Mouse (Mus musculus) left cerebral cortex, postnatal 36 days (tissue): ENCODE measurements at regions not wholly inside any gene's neighbourhood (a gene's known extent, or its start where the extent isn't known, plus 50 kb on each side); places are given as distances from the start of the nearest gene placed in this dataset.

Source experiments
- DNase-seq, 2 experiments: peaks; one replicate each; pipeline ENCODE4 v3.0.0; 2021 to 2022; ENCODE audit warnings: low spot score in 2 of 2, mixed read lengths in 1 of 2
- intact Hi-C: fragments of 180-260 bp; cut with DNase I; formaldehyde crosslinking; loops from one replicate; pipeline ENCODE4 v1.15.1; 2025

DNA sequence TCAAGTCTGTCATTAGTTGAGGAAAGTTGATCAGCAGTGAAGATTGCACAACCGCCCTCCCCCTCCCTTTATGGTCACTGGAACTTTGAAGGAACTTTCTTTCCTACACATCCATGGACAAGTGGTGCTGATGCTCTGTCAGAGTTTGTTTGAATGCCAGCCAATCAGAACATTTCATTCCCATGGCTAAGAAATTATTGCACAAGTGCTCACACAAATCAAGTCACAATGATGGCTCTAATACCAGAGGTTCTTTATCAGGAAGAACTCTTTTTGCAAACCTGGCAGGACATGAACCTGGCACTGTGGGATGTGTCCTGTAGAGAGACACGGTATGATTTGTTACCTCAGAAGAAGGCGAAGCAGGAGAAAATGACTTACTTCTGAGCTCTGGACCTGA, 54.3 kb upstream of the Spry2 start:
- DNase-seq: no peak
- intact Hi-C loops: no loop called here

DNA sequence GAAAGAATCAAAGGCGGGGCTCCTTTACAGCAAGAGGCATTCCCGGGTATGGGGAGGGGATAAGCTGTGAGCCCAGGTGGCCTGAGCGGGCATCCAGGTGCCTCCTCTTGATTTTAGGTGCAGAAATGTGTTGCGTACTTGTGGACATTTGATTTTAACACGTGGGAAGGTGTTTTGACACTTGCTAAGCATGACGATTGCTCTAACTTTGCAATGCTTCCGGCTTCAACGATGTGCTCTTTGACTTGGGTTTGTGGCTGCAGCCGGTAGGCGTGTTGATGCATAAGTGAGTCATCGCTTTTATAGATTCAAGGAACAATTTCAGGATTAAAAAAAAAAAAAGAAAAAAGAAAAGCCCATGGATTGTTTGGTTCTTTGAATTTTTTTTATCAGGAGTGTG, 58.5 kb upstream of the Spry2 start:
- intact Hi-C loops: no loop called here
- no peak for DNase-seq

DNA sequence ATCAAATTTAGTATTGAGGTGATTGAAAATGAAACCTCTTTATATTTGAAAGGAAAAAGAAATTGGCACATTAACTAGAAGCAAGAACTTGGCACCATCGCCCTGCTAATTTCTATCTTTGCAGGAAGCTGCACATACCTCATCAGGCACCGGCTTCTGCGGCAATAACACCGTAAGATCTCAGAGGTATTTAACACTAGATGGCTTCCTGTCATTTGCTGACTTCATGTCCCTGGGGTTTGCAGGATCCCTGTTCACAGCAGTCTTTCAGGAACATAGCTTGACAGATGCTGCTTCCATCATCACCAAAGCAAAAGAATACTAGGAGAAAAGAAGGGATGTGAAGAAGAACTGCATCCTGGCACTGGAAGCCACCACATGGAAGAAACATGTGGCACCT, 60.2 kb upstream of the Spry2 start:
- intact Hi-C loops: no loop called here
- DNase-seq: no peak

DNA sequence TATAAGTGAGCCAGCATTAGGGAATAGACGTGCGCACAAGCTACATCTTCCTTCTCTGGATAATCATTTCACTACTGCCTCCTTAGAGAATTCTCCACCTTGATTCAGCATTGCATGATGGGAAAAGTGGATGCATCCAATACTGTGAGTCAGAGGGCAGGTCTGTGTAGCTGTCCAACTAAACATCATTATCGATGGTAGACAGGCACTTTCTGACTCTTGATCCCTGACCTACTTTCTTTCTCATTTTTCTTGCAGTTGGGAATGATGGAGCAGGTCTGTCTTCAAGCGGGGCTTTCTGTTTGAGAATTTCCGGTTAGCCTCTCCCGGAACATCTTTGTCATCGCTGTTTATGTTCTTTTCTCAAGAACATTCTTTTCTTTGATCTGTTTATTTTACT, 61.4 kb upstream of the Spry2 start:
- intact Hi-C loops: no loop called here
- DNase-seq: no peak

DNA sequence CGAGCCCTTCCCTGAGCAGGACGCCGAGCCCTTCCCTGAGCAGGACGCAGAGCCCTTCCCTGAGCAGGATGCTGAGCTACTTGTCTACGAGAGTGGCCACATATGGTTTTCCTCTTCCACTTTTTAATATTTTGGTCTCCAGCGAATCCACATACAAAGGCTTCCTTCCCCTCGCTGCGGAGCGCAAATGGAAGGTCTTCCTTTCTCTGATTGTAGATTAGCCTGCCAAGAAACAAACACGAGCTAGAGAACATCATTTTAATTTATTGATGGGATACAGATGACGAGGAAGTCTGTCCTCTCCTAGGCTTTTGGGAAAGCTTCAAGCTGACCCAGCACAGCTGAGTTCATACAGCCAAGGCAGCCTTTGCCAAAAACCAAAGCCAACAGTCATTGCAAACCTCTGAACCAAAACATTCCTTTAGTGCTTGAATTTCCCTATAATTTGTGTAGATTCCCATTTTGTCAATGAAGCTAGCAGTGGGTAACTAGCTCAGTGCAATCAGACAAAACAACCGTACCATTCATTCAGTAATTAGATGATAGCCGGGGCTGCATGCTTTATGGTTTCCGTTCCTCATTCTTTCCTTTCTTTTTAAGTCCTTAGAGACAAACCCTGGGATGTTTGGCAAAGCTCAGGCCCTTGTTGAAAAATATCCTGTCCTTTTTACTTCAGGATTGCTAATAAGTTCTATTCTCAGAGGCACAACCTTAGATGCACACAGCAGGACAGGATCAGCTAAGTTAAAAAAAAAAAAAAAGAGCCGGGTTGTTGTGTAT, 83.1 kb upstream of the Spry2 start:
- intact Hi-C loops: no loop called here
- DNase-seq: no peak

DNA sequence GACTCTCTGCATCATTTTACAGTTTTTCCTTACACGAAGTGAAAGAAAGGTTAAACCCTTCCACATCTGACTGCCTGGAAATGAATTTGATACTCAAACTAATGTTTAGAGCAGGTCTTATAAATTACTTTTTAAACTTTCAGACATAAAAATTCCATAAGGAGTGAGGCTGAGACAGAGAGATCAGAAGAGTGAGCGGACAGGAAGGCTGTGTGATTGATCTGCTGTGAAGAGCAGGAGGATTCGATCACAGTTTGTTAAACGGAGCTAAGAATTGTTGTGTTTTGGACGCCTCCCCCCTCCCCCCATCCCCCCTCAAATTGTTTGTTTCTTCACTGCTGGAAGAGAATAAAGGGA, 83.7 kb upstream of the Spry2 start:
- DNase-seq: no peak
- intact Hi-C loops: no loop called here

DNA sequence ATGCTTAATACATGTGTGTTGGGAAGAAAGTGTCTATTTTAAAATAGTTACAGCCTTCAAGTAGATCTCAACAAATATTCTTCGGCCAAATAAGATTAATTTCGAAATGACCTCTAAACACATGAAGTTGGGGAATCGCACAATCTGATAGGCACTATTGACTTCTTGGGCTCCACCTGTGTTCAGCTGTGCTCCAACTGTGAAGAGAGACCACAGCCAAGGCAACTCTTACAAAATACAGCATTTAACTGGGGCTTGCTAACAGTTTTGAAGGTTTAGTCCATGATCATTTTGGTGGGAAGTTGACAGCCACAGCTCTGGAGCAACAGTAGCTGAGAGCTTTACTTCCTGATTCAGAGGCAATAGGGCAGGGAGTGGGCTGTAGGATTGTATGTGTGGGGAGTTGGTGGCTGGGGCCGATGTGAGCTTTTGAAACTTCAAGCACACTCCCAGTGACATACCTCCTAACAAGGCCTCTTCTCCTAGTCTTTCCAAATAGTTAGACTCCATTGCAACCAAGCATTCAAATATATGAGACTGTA, 90.8 kb upstream of the Spry2 start:
- no peak for DNase-seq
- intact Hi-C loops: no loop called here

DNA sequence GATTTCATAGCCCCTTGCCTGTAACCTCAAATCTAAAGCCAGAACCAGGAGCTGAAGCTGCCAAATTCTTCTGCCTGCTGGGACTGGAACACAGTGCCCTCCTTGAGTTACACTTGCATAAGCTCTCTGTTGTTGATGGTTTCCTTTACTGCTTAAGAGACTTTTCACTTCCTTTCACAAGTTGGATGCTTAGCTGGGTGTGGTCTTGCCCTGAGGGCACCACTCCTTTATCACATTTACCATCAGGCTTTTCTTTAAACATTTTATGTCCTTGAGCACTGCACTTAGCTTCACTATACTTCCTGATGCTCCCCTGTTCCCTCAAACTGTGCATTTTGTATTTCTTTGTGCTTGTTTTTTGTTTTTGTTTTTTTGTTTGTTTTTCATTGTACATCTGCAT, 92.1 kb upstream of the Spry2 start:
- intact Hi-C loops: no loop called here

DNA sequence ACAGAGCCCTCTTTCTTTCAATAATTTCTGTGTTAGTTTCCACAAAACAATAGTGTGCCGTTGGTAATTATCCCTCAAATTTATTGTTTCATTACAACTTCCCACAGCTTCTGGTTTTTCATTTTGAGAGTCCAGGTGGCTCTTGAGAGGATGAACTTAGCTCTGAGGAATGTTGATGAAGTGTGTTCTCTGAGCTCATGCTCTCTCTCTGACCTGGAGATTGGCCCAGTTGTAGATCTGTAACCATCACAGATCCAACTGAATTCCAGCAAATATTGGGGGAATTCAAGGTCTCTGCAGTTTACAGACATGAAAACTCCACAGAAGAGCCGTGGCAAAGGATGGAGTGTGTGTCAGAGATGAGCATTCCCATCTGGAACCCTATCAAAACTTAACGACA, 96.5 kb upstream of the Spry2 start:
- intact Hi-C loops: no loop called here
- no peak for DNase-seq

More for the DNA sequence above, 92.1 kb upstream of the Spry2 start:
- no peak for DNase-seq

DNA sequence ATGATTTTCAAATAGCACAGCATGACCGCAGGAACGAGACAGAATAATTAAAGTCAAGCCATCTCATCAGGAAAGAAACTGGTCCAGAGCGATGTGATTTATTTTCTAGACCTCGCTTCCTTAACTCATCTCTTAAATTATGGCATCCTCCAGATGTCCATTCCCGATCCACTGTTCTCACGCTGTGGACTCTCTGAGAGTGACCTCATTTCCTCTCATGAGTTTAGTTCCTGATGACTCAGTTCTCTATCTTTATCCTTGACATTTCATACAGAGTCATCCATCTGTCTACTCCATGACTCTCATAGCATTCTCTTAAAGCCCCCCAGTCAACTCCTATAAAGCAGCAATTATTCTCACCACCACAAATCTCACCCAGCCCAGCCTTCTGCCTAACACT, 103.2 kb upstream of the Spry2 start:
- intact Hi-C loops: no loop called here
- peak in 1 of 2 experiments; percentile 7 for DNase-seq

DNA sequence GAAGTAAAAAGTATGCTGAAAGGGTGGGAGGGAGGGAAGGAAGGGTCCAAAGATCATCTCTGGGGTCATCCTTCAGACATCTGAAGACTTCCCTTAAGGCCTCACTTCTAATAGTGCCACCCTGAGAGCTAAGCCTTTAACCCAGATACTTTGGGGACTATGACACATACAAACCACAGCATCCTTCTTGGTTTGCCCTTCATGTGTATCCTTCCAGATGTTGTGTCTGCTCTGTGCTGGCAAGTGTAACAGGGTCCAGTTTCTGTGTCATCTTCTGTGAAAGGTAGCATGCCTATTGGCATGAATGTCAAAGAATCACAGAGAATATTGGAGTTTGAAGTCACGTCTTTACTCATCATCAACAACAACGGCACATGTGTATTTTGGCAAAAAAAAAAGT, 98.2 kb upstream of the Trim52 start:
- intact Hi-C loops: no loop called here
- DNase-seq: no peak

DNA sequence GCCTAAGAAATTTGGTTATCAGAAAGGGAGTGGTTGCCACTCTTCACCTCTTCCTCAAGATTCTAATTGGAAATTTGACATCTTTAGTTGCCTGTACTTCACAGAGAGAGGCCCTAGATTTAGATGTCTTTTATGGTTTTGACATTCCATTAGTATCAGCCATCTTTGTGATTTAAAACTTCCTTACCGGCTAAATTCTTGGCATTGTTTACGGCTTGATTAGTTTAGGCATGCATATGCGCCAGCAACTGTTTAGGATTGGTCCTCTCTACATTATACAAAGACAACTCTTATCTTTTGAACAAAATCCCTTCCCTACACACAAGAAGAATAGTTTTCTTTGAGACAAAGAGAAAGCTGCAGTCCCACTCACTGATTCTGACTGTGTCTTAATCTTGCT, 97.0 kb upstream of the Trim52 start:
- no peak for DNase-seq
- intact Hi-C loops: no loop called here

DNA sequence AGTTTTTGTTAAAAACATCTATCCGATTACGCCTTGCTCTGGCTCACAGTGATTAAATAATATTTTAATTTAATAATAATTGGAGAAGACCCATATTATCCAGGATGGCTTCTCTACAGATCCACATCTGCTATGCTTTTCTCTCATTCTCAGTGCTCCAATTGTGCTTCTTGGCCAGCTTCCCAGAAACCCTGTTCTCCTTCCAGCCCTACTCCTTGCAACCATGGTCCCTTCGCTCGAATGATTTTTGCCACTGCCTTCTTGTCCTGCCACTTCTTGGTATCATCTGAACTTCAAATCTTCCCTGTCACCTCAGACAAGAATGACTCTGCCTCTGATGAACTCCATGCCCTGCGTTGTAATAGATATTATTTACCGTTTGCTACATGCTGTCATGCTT, 95.0 kb upstream of the Trim52 start:
- intact Hi-C loops: no loop called here
- DNase-seq: no peak

DNA sequence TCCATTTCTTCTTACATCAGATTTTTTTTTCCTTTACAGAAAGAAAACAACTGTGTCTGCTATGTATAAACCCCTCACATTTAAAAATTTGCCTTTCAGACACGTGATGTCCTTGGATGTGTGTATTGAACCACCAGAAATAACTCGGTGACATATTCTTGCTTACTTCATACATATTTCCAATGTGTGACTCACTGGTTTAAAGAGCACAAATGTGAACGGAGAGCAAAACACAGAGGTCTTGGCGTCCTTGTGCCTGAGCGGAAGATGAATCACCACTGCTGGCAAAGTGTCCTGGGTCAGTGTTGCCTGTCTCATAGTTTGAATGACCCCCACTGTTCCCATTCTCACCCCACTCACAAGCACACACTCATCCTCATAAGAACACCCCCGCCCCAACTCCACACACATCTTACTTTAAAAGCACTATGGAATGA, 94.0 kb upstream of the Trim52 start:
- intact Hi-C loops: no loop called here
- DNase-seq: peak; percentile 16 to 42

DNA sequence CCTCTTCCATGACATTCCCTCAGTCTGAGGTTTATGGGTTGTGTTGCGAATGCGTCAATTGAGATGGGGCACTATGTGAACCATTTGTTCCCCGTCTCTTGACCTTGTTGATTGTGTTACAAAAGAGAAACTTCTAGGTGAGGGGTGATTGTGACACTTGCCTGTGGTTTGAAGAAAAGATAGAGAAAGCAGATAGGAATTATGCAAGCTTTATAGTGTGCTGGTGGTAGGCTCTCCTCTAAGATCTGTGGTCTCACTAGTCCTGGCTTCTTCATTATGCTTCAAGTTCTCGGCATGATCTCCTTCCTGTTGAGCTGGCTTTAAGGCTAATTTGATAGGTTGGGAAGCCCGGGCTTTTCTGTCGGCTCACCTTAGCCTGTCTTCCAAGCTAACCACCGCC, 83.2 kb upstream of the Trim52 start:
- intact Hi-C loops: no loop called here
- no peak for DNase-seq

DNA sequence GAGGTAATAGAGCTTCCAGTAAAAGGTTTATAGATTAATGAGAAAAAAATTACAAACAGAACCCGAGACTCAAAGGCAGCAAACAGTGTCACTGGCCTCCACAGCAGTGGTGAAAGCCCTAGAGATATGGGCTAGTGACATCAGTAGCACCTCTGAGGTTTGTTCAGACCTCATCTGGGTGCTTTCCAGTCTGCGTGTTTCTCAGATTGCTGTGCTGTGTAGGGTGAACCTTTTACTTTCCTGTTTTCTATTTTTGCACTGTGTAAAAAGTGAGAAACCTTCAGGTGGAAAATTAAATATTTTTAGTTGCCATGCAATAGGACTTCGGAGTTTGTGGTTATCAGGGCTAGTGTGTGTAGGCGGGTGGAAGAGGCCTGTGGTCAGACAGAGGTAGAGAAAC, 79.2 kb upstream of the Trim52 start:
- DNase-seq: no peak
- intact Hi-C loops: no loop called here

DNA sequence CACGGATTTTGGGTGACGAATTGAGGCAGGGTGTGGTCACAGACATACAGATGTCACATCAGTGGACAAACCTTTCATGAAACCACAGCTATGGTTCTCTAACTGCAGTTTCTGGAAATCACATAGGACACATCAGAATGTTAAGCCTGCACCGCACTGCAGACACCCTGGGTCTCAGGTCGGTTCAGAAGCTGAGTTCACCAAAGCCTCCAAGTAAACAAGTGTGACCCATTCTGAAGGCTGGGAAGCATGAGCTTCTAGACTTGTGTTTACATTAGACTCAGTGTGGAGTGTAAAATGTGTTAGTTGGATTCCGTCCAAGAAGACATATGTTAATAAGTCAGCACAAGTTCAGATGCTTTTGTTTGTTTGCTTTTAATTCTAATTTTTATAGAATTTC, 78.3 kb upstream of the Trim52 start:
- intact Hi-C loops: no loop called here
- no peak for DNase-seq

DNA sequence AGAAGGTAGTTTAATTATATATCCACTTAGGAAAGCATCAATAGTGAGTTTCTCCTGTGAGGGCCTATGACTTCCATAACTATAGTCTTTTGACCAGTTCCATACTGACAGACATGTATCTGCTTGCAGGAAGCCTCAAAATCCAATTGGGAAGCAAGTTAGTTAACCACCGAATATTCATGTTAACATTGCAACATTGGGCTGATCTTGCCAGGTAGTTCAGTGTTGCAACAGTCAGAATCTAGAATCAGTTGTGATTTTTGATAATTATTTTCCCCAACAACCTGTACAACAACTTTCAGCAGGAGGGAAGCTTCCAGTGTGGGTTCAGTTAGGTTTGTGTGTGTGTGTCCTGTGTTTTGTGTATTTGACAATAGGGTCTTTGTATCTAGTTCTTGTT, 74.9 kb upstream of the Trim52 start:
- intact Hi-C loops: no loop called here
- DNase-seq: no peak

DNA sequence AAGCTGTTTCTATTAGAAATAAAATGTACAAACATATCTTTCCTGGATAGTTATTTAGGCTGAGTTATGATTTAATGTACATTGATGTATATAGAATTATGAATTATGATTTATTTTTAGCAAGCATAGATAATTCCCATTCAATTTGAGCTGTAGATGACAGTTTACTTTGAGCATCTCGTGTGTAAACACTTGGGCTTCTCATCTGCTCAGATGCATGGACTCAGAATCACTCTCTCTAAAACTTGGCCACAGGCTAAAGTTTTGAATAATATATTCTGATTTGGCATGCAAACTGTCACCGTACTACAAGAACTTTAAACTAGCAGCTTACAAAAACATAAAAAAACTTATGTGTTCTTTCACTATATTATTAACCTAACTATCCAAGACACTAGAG, 72.2 kb upstream of the Trim52 start:
- DNase-seq: no peak
- intact Hi-C loops: no loop called here

DNA sequence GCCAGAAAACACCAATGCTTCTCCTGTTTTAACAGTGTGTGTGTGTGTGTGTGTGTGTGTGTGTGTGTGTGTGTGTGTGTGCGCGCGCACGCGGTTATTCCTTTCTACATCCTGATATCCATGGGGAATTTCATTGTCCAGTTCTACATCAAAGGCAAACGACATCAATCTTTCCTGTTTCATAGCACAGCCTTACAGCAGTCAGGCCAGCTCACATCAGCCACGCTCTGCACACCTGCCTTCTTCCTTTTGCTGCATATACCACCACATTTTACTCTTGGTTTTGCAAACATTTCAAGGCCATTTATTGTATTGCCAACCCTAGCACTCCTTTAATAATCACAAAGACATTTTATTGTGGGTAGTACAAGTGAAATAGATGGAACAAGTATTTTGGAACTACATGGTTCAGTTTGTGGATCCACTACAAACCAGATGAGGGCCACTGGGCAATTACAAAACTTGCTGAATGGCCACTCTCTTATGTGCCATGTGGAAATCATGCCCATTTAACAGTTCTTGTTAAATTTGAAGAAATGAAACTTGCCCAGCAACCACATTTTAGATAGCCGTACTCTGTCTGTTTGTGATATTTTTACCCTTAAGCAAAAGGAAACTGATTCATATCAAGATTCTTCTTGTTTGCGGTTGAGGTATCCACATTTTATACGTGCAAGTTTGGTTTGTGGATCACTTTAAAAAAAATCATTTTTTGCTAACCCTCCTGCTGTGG, 70.9 kb upstream of the Trim52 start:
- intact Hi-C loops: no loop called here
- no peak for DNase-seq

DNA sequence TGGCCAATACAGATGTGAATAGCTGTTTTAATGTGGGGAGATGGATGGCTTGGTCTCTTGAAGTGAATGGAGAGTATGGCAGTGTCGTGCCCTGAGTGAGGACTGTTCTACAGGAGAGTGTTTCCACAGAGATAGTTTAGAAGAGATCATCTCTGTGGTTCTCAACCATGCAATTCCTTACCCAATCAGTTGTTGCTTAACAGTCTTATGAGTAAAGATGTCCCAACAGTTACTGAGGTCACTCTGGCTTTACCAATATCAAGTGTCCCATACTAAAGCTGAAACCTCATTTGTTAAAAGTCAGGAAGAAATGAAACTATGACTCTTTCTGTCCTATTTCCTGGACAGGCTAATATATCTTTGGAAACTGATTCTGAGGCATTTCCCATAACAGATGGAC, 61.7 kb upstream of the Trim52 start:
- DNase-seq: no peak
- intact Hi-C loops: no loop called here
